Comparison of ENCODE assay signal across 10 mouse cellular contexts in genomic region chr4:102567676-102568254, GRCm38 (mm10).
A peak's percentile ranks its signal among the peaks of the same experiment; 100 is the strongest.
DNase-seq lines count a peak whose midpoint lies in the region; ATAC-seq and TF ChIP-seq lines count a peak whose summit lies in the region.
"Had no signal": no experiment of that assay in that cellular context is flagged by ENCODE, and none has a peak within 500 bp of the region (broad histone marks: within the 10 kb centered on the region; RNA-seq: fewer than 3 reads in every experiment).

No protein-coding gene starts in this region.

- H3K9me3 ChIP-seq in heart, embryonic 13.5 days = no peaks in the 10 kb centered on the region
- no peaks in the 10 kb centered on the region for H3K9me3 ChIP-seq in liver, embryonic 15.5 days (replicated peaks)
- H3K9me3 ChIP-seq in hindbrain, embryonic 12.5 days (replicated peaks) = no peaks in the 10 kb centered on the region

- 8% methylated on average over 4 of the region's 4 CpGs for WGBS in heart, embryonic 13.5 days
- 12% methylated on average over 4 of the region's 4 CpGs for WGBS in liver, embryonic 15.5 days (ENCODE audit: insufficient replicate concordance)
- 20% methylated on average over 4 of the region's 4 CpGs for WGBS in hindbrain, embryonic 12.5 days

- DNase-seq in layer of hippocampus, adult 2 months (ENCODE audit: low spot score in 2 of 2) = no peak
- no peak for DNase-seq in layer of hippocampus, adult 8-10 months (ENCODE audit: low spot score in 2 of 2)
- peak; percentile 32 for DNase-seq in c-Kit-positive CD71-positive TER-119-positive erythroid progenitor cells, embryonic 14.5 days (ENCODE audit: low spot score)
- no peak for DNase-seq in right cerebral cortex, adult 18-20 months
- no peak for DNase-seq in layer of hippocampus, postnatal 10 days (ENCODE audit: low spot score in 2 of 2)

- no peaks in the 10 kb centered on the region for H3K36me3 ChIP-seq in heart, embryonic 13.5 days
- no peaks in the 10 kb centered on the region for H3K36me3 ChIP-seq in liver, embryonic 15.5 days (replicated peaks)
- no peaks in the 10 kb centered on the region for H3K36me3 ChIP-seq in hindbrain, embryonic 12.5 days
- H3K36me3 ChIP-seq: G1E had no signal

- H3K27me3 ChIP-seq in heart, embryonic 13.5 days (replicated peaks) = no peaks in the 10 kb centered on the region
- no peaks in the 10 kb centered on the region for H3K27me3 ChIP-seq in liver, embryonic 15.5 days
- H3K27me3 ChIP-seq in hindbrain, embryonic 12.5 days = peaks cover 7% of the 10 kb centered on the region

- H3K9ac ChIP-seq in heart, embryonic 13.5 days = peak overlapping the region; percentile 19; the same call in 1 of the 2 replicates
- H3K9ac ChIP-seq in liver, embryonic 15.5 days = no peak overlapping the region
- no peak overlapping the region for H3K9ac ChIP-seq in hindbrain, embryonic 12.5 days

- no peak for ATAC-seq in heart, embryonic 13.5 days (ENCODE audit: extremely low read depth, insufficient number of reproducible peaks, low FRiP score, low TSS enrichment)
- ATAC-seq in liver, embryonic 15.5 days (ENCODE audit: insufficient read depth) = peak; percentile 52
- no peak for ATAC-seq in hindbrain, embryonic 12.5 days (ENCODE audit: low FRiP score)

- no peak for TF ChIP-seq CTCF in layer of hippocampus, adult 2 months (conservative IDR thresholded peaks at IDR 0.05)

- H3K27ac ChIP-seq in layer of hippocampus, adult 2 months = peak overlapping the region; percentile 68
- peak overlapping the region; percentile 94 for H3K27ac ChIP-seq in heart, embryonic 13.5 days (replicated peaks)
- peak overlapping the region; percentile 64 for H3K27ac ChIP-seq in liver, embryonic 15.5 days (replicated peaks)
- no peak overlapping the region for H3K27ac ChIP-seq in hindbrain, embryonic 12.5 days
- H3K27ac ChIP-seq: macrophage had no signal

- H3K4me1 ChIP-seq in heart, embryonic 13.5 days = peaks cover 55% of the 10 kb centered on the region
- H3K4me1 ChIP-seq in liver, embryonic 15.5 days (replicated peaks) = peaks cover 65% of the 10 kb centered on the region
- H3K4me1 ChIP-seq in hindbrain, embryonic 12.5 days = peaks cover 23% of the 10 kb centered on the region

- H3K4me2 ChIP-seq in heart, embryonic 13.5 days = peak overlapping the region; percentile 77; the same call in 1 of the 2 replicates
- peak overlapping the region; percentile 86 for H3K4me2 ChIP-seq in liver, embryonic 15.5 days
- H3K4me2 ChIP-seq in hindbrain, embryonic 12.5 days (replicated peaks) = no peak overlapping the region

- no peak overlapping the region for H3K4me3 ChIP-seq in layer of hippocampus, adult 2 months
- H3K4me3 ChIP-seq in heart, embryonic 13.5 days = no peak overlapping the region
- H3K4me3 ChIP-seq in liver, embryonic 15.5 days (replicated peaks) = no peak overlapping the region
- no peak overlapping the region for H3K4me3 ChIP-seq in hindbrain, embryonic 12.5 days
